Mouse (Mus musculus) ES-E14 (cell line): ENCODE data around the gene Chrnb1.

Experiments
- CHD2 ChIP-seq: IDR thresholded peaks from 2 replicates; pipeline ENCODE4 v1.6.1; 2014; ENCODE audit warnings: mild to moderate bottlenecking, low read depth, low read length, inconsistent platforms
- HCFC1 ChIP-seq: IDR thresholded peaks from 2 replicates; pipeline ENCODE4 v1.6.1; 2012; ENCODE audit warnings: low read length, inconsistent platforms, borderline replicate concordance; ENCODE audit not compliant: insufficient read depth

- TF ChIP-seq CHD2 = no peak
- no peak for TF ChIP-seq HCFC1
Measured at GRCm38 (mm10) chr11:69775716-69776115, 20.0 kb downstream of the Chrnb1 start.
